ENCODE assay signal across 23 mouse cellular contexts in the genomic region with DNA sequence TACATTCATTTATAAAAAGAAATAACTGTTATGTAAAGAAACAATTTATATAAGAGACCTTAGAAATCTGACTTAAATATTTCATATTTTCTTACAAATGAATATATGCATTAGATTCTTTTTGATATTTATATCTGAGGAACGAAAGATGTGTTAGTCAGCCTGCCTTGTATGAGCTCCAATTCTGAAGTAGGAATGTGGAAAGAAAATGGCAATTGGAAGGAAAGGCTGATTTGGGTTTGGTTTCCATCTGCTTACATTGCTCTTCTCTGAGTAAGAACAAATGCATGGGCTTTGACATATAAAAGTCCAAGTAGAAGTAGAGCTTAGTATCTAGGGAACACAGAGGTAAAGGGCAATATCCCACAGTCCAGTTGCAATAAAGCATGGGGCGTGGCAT.
"Had no signal": no experiment of that assay in that cellular context is flagged by ENCODE, and none has a peak within 500 bp of the region (broad histone marks: within the 10 kb centered on the region; RNA-seq: fewer than 3 reads in every experiment).

No protein-coding gene starts in this region.

- DNase-seq: kidney, adult 11 months; kidney, adult 8-10 months; kidney, postnatal 10 days; kidney, postnatal 36 days; liver; lung, adult 18-20 months; lung, postnatal 10 days; lung, postnatal 36 days; retina, postnatal 1 day; thymus, adult 2 months; thymus, postnatal 14 days had no signal

- H3K4me3 ChIP-seq: intestine, embryonic 15.5 days; kidney, embryonic 15.5 days; limb, embryonic 10.5 days; limb, embryonic 13.5 days; liver, embryonic 12.5 days; liver, embryonic 15.5 days; lung, embryonic 15.5 days; megakaryocyte, embryonic 14.5 days; midbrain, embryonic 10.5 days; midbrain, embryonic 13.5 days; myocyte; neural tube, embryonic 13.5 days had no signal

- H3K27ac ChIP-seq: intestine, embryonic 15.5 days; kidney, embryonic 15.5 days; limb, embryonic 10.5 days; limb, embryonic 13.5 days; liver, embryonic 12.5 days; liver, embryonic 15.5 days; lung, embryonic 15.5 days; midbrain, embryonic 10.5 days; midbrain, embryonic 13.5 days; neural tube, embryonic 13.5 days had no signal
